Comparison of ENCODE assay signal across 8 mouse cellular contexts in the genomic region with DNA sequence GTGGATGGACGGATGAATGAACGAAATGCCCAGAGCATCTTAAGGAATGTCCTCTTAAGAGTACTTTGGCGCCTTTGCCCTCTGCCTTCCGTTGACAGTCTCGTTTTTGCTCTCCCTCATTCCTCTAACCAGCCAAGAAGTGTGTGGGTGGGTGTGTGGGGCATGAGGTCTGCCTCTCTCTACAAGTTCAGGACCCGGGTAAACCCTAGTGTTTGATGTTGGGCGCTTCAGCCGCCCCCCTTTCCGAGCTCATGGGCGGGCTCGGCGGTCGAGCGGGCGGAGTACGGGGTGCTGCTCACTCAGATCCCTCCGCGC. TPM values are rescaled to one million over a fixed set of nuclear protein-coding genes. Genes with fewer than 3 reads are reported as not detected.
DNase-seq lines count a peak whose midpoint lies in the region; ATAC-seq lines count a peak whose summit lies in the region.

No protein-coding gene starts in this region.

- H3K27me3 ChIP-seq in kidney, embryonic 14.5 days (ENCODE audit: control insufficient read depth, insufficient read depth, low read length) = no peaks in the 10 kb centered on the region
- H3K27me3 ChIP-seq in hindbrain, embryonic 15.5 days = peaks cover 6% of the 10 kb centered on the region; the same call in 1 of the 2 replicates
- peaks cover 9% of the 10 kb centered on the region for H3K27me3 ChIP-seq in midbrain, embryonic 14.5 days (ENCODE audit: control insufficient read depth, insufficient read depth, low read length)

- no peak for DNase-seq in kidney, adult 8-10 months
- DNase-seq in midbrain, embryonic 14.5 days = no peak
- DNase-seq in frontal cortex, postnatal 14 days (ENCODE audit: low spot score in 2 of 2) = no peak
- DNase-seq in layer of hippocampus, postnatal 10 days (ENCODE audit: low spot score in 2 of 2) = no peak

- peak overlapping the region; percentile 73 for H3K4me2 ChIP-seq in kidney, embryonic 14.5 days (replicated peaks; ENCODE audit: low read depth, low read length)
- peak overlapping the region; percentile 94 for H3K4me2 ChIP-seq in hindbrain, embryonic 15.5 days
- peak overlapping the region; percentile 86 for H3K4me2 ChIP-seq in midbrain, embryonic 14.5 days (ENCODE audit: low read length)

- no peak overlapping the region for H3K27ac ChIP-seq in kidney, embryonic 14.5 days (ENCODE audit: low read depth, low read length)
- H3K27ac ChIP-seq in hindbrain, embryonic 15.5 days (replicated peaks) = no peak overlapping the region
- no peak overlapping the region for H3K27ac ChIP-seq in midbrain, embryonic 14.5 days (replicated peaks; ENCODE audit: low read depth, low read length)

- under 1% methylated on average over 18 of the region's 18 CpGs for WGBS in kidney, embryonic 14.5 days
- under 1% methylated on average over 18 of the region's 18 CpGs for WGBS in hindbrain, embryonic 15.5 days
- under 1% methylated on average over 18 of the region's 18 CpGs for WGBS in midbrain, embryonic 14.5 days

- no peak; the same call in 1 of the 2 replicates for ATAC-seq in kidney, embryonic 14.5 days (ENCODE audit: low FRiP score, low TSS enrichment)
- ATAC-seq in common myeloid progenitor, adult 5-6 weeks (replicated peaks; ENCODE audit: low read depth, poor library complexity, severe bottlenecking) = peak; percentile 84
- ATAC-seq in hindbrain, embryonic 15.5 days (ENCODE audit: low FRiP score, low read depth) = no peak
- ATAC-seq in midbrain, embryonic 14.5 days (ENCODE audit: low FRiP score, low TSS enrichment) = no peak; the same call in 1 of the 2 replicates
- ATAC-seq in CD4-positive, CD25-positive, alpha-beta regulatory T cell, adult 4 months = no peak

- H3K36me3 ChIP-seq in kidney, embryonic 14.5 days (ENCODE audit: control insufficient read depth, insufficient read depth, low read length) = no peaks in the 10 kb centered on the region
- H3K36me3 ChIP-seq in hindbrain, embryonic 15.5 days = no peaks in the 10 kb centered on the region
- no peaks in the 10 kb centered on the region for H3K36me3 ChIP-seq in midbrain, embryonic 14.5 days (ENCODE audit: control insufficient read depth, insufficient read depth, low read length)

- no peaks in the 10 kb centered on the region for H3K9me3 ChIP-seq in kidney, embryonic 14.5 days (ENCODE audit: control insufficient read depth, low read length)
- H3K9me3 ChIP-seq in hindbrain, embryonic 15.5 days = no peaks in the 10 kb centered on the region
- H3K9me3 ChIP-seq in midbrain, embryonic 14.5 days (ENCODE audit: control insufficient read depth, low read length) = no peaks in the 10 kb centered on the region

- H3K4me3 ChIP-seq in kidney, embryonic 14.5 days (ENCODE audit: low read length) = peak overlapping the region; percentile 76
- peak overlapping the region; percentile 85 for H3K4me3 ChIP-seq in hindbrain, embryonic 15.5 days
- H3K4me3 ChIP-seq in midbrain, embryonic 14.5 days (replicated peaks; ENCODE audit: low read depth, low read length) = peak overlapping the region; percentile 81

- H3K4me1 ChIP-seq in kidney, embryonic 14.5 days (ENCODE audit: control insufficient read depth, insufficient read depth, low read length) = peaks cover 33% of the 10 kb centered on the region
- H3K4me1 ChIP-seq in hindbrain, embryonic 15.5 days (replicated peaks) = peaks cover 25% of the 10 kb centered on the region; the same call in 1 of the 2 replicates
- 0 out of 2 replicates have a peak, but pooled peaks cover 3% of the 10 kb centered on the region for H3K4me1 ChIP-seq in midbrain, embryonic 14.5 days (ENCODE audit: control insufficient read depth, insufficient read depth, low read length)

- H3K9ac ChIP-seq in kidney, embryonic 14.5 days (ENCODE audit: low read depth, low read length) = peak overlapping the region; percentile 94; the same call in 1 of the 2 replicates
- H3K9ac ChIP-seq in hindbrain, embryonic 15.5 days = peak overlapping the region; percentile 47
- H3K9ac ChIP-seq in midbrain, embryonic 14.5 days (replicated peaks; ENCODE audit: low read length) = 0 out of 2 replicates have a peak overlapping the region, but pooled peaks have one; percentile 24

RNA-seq across cellular contexts. Expression of a gene that starts 0.3 kb away (rescaled TPM):
- 34.4 and 42.7 TPM in 2 replicates for polyA plus RNA-seq in kidney, embryonic 14.5 days (2014; fragmentation: Nextera tagmentation; extraction: Ambion mirVana)
- 41.1 and 48.9 TPM in 2 replicates for total RNA-seq in common myeloid progenitor, adult 5-6 weeks (2017)
- polyA plus RNA-seq in hindbrain, embryonic 15.5 days (2015; fragmentation: Nextera tagmentation; extraction: Ambion mirVana) = 10.5 and 11.7 TPM in 2 replicates
- polyA plus RNA-seq in midbrain, embryonic 14.5 days (2014; fragmentation: Nextera tagmentation; extraction: Ambion mirVana) = 5.2 and 10.8 TPM in 2 replicates
- 10 to 100 TPM; 28.6 to 32.5 TPM for total RNA-seq in layer of hippocampus, postnatal 10 days (2021)
- polyA plus RNA-seq in CD4-positive, CD25-positive, alpha-beta regulatory T cell, adult 4 months (2017; shearing (Covaris generic)) = 10 to 100 TPM; 13.9 to 18.8 TPM

Comparison
In these comparisons a context has a peak if more than half of its experiments do, and no peak if none do; other contexts are left out.
1. H3K9ac ChIP-seq: peak in every context shown above with its lines; median percentile 94 in kidney, embryonic 14.5 days; 47 in hindbrain, embryonic 15.5 days; 24 in midbrain, embryonic 14.5 days.